Mouse (Mus musculus): ENCODE measurements around the gene Pdcd6ip. TPM values are rescaled to one million over a fixed set of nuclear protein-coding genes. Genes with fewer than 3 reads are reported as not detected.

The Pdcd6ip gene
- polyA plus RNA-seq, 1 experiment from 2014 or later, result 59.9 TPM

Other genes starting within 250 kb of the Pdcd6ip start
- gene Clasp2, start 33.2 kb upstream of the Pdcd6ip start, polyA plus RNA-seq (2016; fragmentation: Nextera tagmentation; extraction: Ambion mirVana), result 34.3 and 34.8 TPM in 2 replicates
- gene Ubp1, start 222.7 kb upstream of the Pdcd6ip start, polyA plus RNA-seq (2016; fragmentation: Nextera tagmentation; extraction: Ambion mirVana), result 39.0 and 39.2 TPM in 2 replicates